Mouse (Mus musculus) lung, embryonic 14.5 days (tissue): ENCODE results near the gene Tacc2. TPM values are rescaled to one million over a fixed set of nuclear protein-coding genes. Genes with fewer than 3 reads are reported as not detected.

Source experiments
- ATAC-seq: fragments of 200-750 bp; cut with Nextera tagmentation; 2 replicates; pipeline ENCODE4 v1.8.0; 2017; ENCODE audit warnings: mild to moderate bottlenecking, moderate TSS enrichment, moderate library complexity; ENCODE audit not compliant: insufficient read depth
- DNase-seq: peaks from one replicate; pipeline ENCODE4 v3.0.0-alpha.2; 2015
- H3K27ac ChIP-seq: fragments of 300-500 bp; sonication (generic); 2 replicates; pipeline ENCODE4 v1.5.1; 2014; ENCODE audit warnings: low read depth, mild to moderate bottlenecking, moderate library complexity
- H3K27me3 ChIP-seq: fragments of 300-500 bp; sonication (generic); 2 replicates; pipeline ENCODE4 v1.6.1; 2014; ENCODE audit warnings: low read length, control low read depth; ENCODE audit not compliant: insufficient read depth
- H3K36me3 ChIP-seq: fragments of 300-500 bp; sonication (generic); 2 replicates; pipeline ENCODE4 v1.6.1; 2014; ENCODE audit warnings: control low read depth; ENCODE audit not compliant: insufficient read depth
- H3K4me1 ChIP-seq: fragments of 300-500 bp; sonication (generic); 2 replicates; pipeline ENCODE4 v1.6.1; 2014; ENCODE audit warnings: antibody characterized with exemption, control low read depth; ENCODE audit not compliant: insufficient read depth
- H3K4me2 ChIP-seq: fragments of 300-500 bp; sonication (generic); 2 replicates; pipeline ENCODE4 v1.6.1; 2014; ENCODE audit warnings: mild to moderate bottlenecking
- H3K4me3 ChIP-seq: fragments of 300-500 bp; sonication (generic); 2 replicates; pipeline ENCODE4 v1.5.1; 2014; ENCODE audit warnings: low read depth, low read length
- H3K9ac ChIP-seq: fragments of 300-500 bp; sonication (generic); 2 replicates; pipeline ENCODE4 v1.6.1; 2014
- H3K9me3 ChIP-seq: fragments of 300-500 bp; sonication (generic); 2 replicates; pipeline ENCODE4 v1.6.1; 2016; ENCODE audit warnings: low read depth, low read length, control low read depth
- CTCF ChIP-seq: IDR thresholded peaks from 2 replicates; pipeline ENCODE4 v1.5.1; 2016; ENCODE audit warnings: antibody characterized with exemption, low read depth
- WGBS: fragments of 180-500 bp; shearing (Covaris S2); extraction: QIAGEN DNeasy Blood & Tissue Kit; methylation state at CpG from one replicate; pipeline ENCODE4 v1.1.7; 2014; 5-methylcytosine and 5-hydroxymethylcytosine counted together
- polyA plus RNA-seq: library from polyadenylated mRNA; unstranded; fragments of >200 nt; fragmentation: Nextera tagmentation; extraction: Ambion mirVana; gene quantifications from 2 replicates; pipeline ENCODE4 v1.2.1, GENCODE M21; 2014

The Tacc2 gene
- polyA plus RNA-seq, 1 experiment from 2014 or later = 32.6 TPM

- no peak overlapping the region for H3K4me2 ChIP-seq
- H3K27me3 ChIP-seq = no peaks in the 10 kb centered on the region
- H3K4me1 ChIP-seq = no peaks in the 10 kb centered on the region
- no peak overlapping the region for H3K4me3 ChIP-seq
- no peak for ATAC-seq
- H3K36me3 ChIP-seq = no peaks in the 10 kb centered on the region
- no peaks in the 10 kb centered on the region for H3K9me3 ChIP-seq
- no peak overlapping the region for H3K9ac ChIP-seq
- 27% methylated on average over 4 of the region's 4 CpGs for WGBS
- TF ChIP-seq CTCF = no peak
- H3K27ac ChIP-seq = no peak overlapping the region
- DNase-seq = no peak
Observed at GRCm38 (mm10) chr7:130800681-130801080, 223.4 kb downstream of the Tacc2 start.

- H3K4me2 ChIP-seq = no peak overlapping the region
- H3K4me3 ChIP-seq = no peak overlapping the region
- no peak overlapping the region for H3K9ac ChIP-seq
- H3K27me3 ChIP-seq = no peaks in the 10 kb centered on the region
- H3K9me3 ChIP-seq = no peaks in the 10 kb centered on the region
- H3K36me3 ChIP-seq = no peaks in the 10 kb centered on the region
- ATAC-seq = no peak
- no peaks in the 10 kb centered on the region for H3K4me1 ChIP-seq
- no peak overlapping the region for H3K27ac ChIP-seq
- TF ChIP-seq CTCF = no peak
- DNase-seq = no peak
- WGBS = 77% methylated on average over 4 of the region's 4 CpGs
Observed at GRCm38 (mm10) chr7:130801811-130802210, 224.6 kb downstream of the Tacc2 start.

GRCm38 (mm10) chr7:130803251-130803825 lies 226.1 kb downstream of the Tacc2 start:
- ATAC-seq (no peak), DNase-seq (no peak)
- TF ChIP-seq CTCF = no peak
- 80% methylated on average over 8 of the region's 8 CpGs for WGBS
- Histone ChIP-seq H3K4me1 (no peaks in the 10 kb centered on the region), H3K4me2 (no peak overlapping the region), H3K9me3 (no peaks in the 10 kb centered on the region), H3K36me3 (no peaks in the 10 kb centered on the region), H3K9ac (no peak overlapping the region), H3K27ac (no peak overlapping the region), H3K4me3 (no peak overlapping the region), H3K27me3 (no peaks in the 10 kb centered on the region)

- H3K4me3 ChIP-seq = no peak overlapping the region
- no peaks in the 10 kb centered on the region for H3K9me3 ChIP-seq
- no peaks in the 10 kb centered on the region for H3K4me1 ChIP-seq
- H3K4me2 ChIP-seq = no peak overlapping the region
- no peak for TF ChIP-seq CTCF
- no peak overlapping the region for H3K27ac ChIP-seq
- whole genome bisulfite sequencing = 71% methylated on average over 5 of the region's 5 CpGs
- DNase-seq (no peak), ATAC-seq (no peak)
- no peaks in the 10 kb centered on the region for H3K36me3 ChIP-seq
- no peak overlapping the region for H3K9ac ChIP-seq
- no peaks in the 10 kb centered on the region for H3K27me3 ChIP-seq
Observed at GRCm38 (mm10) chr7:130804991-130805390, 227.8 kb downstream of the Tacc2 start.

GRCm38 (mm10) chr7:130807749-130808148 lies 230.5 kb downstream of the Tacc2 start:
- DNase-seq (peak; percentile 21), ATAC-seq (peak; percentile 49; the same call in 1 of the 2 replicates)
- H3K27ac ChIP-seq = no peak overlapping the region
- H3K27me3 ChIP-seq = no peaks in the 10 kb centered on the region
- no peak overlapping the region for H3K4me3 ChIP-seq
- H3K36me3 ChIP-seq = no peaks in the 10 kb centered on the region
- H3K4me1 ChIP-seq = no peaks in the 10 kb centered on the region
- H3K9ac ChIP-seq = no peak overlapping the region
- no peaks in the 10 kb centered on the region for H3K9me3 ChIP-seq
- no peak for TF ChIP-seq CTCF
- no peak overlapping the region for H3K4me2 ChIP-seq
- 54% methylated on average over 8 of the region's 8 CpGs for WGBS

GRCm38 (mm10) chr7:130808694-130809093 lies 231.5 kb downstream of the Tacc2 start:
- TF ChIP-seq CTCF = no peak
- Histone ChIP-seq H3K4me3 (no peak overlapping the region), H3K27me3 (no peaks in the 10 kb centered on the region), H3K36me3 (no peaks in the 10 kb centered on the region), H3K4me2 (no peak overlapping the region), H3K27ac (no peak overlapping the region), H3K4me1 (no peaks in the 10 kb centered on the region), H3K9me3 (no peaks in the 10 kb centered on the region), H3K9ac (no peak overlapping the region)
- ATAC-seq (0 out of 2 replicates have a peak, but pooled peaks have one; percentile 35), DNase-seq (peak; percentile 52)
- WGBS = 6% methylated on average over 6 of the region's 6 CpGs

- Histone ChIP-seq H3K4me1 (no peaks in the 10 kb centered on the region), H3K4me2 (no peak overlapping the region), H3K4me3 (no peak overlapping the region), H3K27ac (no peak overlapping the region), H3K9ac (no peak overlapping the region), H3K27me3 (no peaks in the 10 kb centered on the region), H3K9me3 (no peaks in the 10 kb centered on the region), H3K36me3 (no peaks in the 10 kb centered on the region)
- TF ChIP-seq CTCF = no peak
- WGBS = 64% methylated on average over 4 of the region's 4 CpGs
- no peak for ATAC-seq
- DNase-seq = no peak
Observed at GRCm38 (mm10) chr7:130810238-130810637, 233.0 kb downstream of the Tacc2 start.
